Mouse (Mus musculus): ENCODE data around the gene Kcnq1.
A peak's percentile ranks its signal among the peaks of the same experiment; 100 is the strongest.

Kcnq1 gene

DNA sequence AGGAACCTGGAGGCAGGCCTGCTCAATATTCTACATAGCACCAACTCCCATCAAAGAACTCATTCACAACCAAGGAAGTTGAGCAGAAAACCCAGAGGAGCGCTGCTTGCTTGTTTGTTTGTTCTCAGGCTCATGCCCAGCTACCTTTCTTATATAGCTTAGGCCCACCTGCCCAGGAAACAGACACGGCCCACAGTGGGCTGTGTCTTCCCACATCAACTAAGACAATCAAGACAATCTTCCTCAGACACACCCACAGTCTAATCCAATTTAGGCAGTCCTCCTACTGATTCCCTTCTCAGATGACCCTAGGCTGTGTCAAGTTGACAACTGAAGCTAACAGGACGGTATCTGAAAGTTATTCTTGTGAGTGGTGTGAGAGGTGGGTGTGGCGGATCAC is at the start of gene Kcnq1:
Gene Kcnq1 (plus strand): TSS at position 301 of the 400 bp plus-strand sequence.
- DNase-seq (ENCODE audit: low read depth, low spot score) = no peak

DNA sequence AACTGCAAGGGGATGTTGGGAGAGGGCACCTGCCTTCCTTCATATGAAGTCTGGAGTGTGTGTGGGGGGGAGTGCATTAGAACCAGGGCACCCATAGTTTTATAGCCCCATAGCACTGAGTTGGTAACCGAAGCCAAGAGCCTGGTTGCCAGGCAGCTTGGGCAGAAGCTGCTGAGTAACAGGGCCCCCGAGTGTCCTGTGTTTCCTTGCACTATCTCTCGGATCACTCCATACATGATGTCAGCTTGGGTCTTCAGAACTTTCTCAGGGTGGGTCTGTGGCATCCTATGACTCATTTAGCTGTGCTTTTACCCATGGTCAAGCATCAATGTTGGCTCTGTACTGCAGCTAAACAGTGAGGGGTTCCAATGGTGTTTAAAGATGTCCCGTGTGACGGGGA is 49.1 kb upstream of the Kcnq1 start:
- no peak for DNase-seq (ENCODE audit: low read depth, low spot score)

DNA sequence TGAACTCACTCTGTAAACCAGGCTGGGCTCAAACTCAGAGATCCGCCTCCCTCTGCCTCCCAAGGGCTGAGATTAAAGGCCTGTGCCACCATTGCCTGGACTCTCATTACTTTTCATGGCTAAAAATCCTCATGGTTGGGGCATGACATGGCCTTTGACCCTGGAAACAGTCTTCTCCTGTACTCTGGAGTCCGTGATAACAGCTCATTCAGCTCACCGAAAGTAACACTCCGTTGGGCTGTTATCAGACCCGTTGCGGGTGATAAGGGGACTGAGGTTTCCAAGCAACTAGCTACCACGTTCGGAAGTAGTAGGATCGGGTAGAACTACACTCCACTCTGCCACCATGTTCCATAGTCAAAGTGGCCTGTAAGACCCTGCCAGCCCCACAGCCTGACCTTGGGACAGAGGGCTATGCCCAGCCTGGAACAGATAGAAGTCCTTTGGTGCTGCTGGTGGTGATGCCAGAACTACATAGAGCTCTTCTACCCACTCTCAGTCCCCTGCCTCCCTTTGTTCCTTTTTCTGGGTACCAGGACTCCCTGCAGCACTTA is 48.4 kb upstream of the Kcnq1 start:
- no peak for DNase-seq (ENCODE audit: low read depth, low spot score)

DNA sequence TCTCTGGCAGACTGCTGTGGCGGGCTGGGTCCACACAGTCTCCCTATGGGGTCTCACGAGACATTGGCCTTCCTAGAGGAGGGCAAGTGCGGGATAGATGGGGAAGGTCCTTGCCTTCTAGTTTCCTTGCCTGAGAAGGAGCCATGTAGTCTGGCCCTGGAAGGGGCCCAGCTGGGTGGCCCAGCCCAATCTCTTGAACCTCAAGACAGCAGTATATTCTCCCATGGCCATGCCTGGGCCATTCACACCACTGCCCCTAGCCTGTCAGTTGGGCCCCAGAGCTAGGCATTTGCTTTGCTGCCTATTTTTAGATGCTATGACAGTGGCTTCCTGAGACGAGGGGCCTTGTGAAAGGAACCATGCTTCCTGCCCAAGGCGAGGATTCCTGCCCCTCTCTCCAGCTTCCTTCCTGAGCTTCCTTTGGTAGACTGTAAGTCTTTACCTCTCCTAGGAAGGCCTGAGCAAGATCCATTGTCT is 47.9 kb upstream of the Kcnq1 start:
- no peak for DNase-seq (ENCODE audit: low read depth, low spot score)

DNA sequence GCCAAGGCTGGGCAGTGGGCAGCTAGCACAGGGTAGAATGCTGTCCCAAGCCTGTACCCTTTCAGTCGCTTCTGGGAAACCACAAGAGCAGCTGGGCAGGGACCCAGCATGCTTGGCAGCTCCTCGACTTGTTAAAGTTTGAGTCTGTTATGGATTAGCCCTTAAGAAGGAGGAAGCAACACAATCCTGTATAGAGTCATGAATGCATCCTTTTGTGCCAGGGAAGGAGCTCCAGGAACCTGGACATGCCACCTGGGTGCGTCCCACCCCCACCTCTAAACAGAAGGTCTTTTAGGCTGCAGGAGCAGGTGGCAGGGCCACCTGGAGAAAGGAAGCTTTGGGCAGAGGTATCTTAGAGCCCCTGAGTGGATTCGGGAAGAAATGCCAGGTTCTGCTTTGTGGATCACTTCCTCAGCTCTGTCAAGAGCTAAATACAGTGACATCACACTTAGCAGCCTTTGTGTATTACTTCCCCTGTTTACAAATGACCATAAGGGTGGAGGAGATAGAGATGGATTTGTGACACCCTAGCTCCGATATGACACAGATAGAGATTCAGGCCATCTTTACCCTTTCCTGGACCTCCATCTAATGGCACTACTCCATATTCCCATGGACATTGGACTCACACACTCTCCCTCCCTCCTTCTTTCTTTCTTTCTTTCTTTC is 46.8 kb upstream of the Kcnq1 start:
- no peak for DNase-seq (ENCODE audit: low read depth, low spot score)

DNA sequence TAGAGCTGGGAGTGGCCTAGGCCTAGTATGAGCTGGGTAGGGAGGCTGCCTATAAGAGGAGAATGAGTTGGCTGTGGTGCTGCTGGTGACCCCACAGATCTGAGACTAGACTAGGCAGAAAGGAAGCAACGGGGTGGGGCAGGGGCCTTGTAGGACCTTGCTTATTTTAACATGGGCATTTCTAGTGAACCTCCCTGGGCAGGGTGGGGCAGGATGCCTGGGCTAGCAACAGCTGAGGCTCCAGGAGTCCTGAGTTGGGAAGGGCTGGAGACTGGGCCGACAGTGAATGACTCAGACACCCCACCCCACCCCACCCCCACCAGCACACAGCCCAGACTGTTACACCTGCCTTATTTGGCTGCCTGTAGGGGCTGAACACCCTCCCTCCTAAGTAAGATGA is 43.5 kb upstream of the Kcnq1 start:
- DNase-seq (ENCODE audit: low read depth, low spot score) = no peak

DNA sequence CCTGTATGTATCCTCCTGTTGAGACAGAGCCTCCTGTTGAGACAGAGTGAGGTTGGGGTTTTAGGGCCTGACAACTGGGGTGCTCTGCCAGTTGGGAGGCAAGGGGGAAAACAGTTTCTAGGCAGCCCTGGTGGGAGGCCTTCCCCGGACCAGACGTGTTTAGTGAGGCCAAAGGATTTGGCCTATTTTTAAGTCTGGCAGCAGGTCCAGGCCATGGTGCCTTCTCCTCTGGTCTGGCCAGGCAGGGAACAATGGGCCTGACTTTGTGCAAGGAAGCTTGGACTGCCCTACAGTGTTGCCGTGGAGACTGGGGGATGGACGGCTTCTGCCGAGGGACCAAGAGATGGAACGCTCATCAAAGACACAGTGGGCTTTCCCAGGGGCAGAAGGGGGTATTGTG is 41.9 kb upstream of the Kcnq1 start:
- no peak for DNase-seq (ENCODE audit: low read depth, low spot score)

DNA sequence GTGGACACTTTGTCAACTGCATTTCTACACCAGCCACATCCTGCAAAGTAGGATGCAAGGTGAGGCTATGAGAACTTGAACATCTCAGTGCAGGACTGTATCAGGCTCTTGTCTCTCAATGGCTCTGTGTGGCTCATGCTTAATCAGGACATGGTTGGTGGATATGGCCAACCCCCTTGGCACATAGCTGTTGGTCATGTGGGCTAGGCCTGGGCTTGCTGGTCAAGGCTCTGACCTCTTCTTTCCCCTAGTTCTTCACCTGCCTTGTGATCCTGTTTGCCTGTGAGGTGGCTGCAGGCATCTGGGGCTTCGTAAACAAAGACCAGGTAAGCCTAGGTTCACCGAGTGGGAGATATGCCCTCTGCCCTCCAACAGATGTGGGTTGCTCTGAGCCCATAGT is 40.5 kb upstream of the Kcnq1 start:
- DNase-seq (ENCODE audit: low read depth, low spot score) = no peak

DNA sequence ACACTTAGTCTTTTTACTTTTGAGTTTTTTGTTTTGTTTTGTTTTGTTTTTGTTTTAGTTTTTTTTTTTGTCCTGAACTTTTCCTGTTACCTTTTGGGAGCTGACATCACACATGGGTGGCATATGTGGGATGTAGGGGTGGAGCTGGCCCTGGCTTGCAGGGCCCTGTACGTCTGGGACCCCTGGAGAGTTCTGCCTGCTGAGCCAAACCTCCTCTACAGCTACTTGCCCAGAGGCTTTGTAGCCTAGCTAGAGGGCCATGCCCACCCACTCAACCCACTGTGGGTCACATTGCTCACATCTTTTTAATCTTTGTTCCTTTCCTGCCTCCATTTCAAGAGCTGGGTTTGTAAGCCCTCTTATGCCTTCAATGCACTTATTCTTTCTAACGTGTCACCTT is 38.7 kb upstream of the Kcnq1 start:
- DNase-seq (ENCODE audit: low read depth, low spot score) = no peak

DNA sequence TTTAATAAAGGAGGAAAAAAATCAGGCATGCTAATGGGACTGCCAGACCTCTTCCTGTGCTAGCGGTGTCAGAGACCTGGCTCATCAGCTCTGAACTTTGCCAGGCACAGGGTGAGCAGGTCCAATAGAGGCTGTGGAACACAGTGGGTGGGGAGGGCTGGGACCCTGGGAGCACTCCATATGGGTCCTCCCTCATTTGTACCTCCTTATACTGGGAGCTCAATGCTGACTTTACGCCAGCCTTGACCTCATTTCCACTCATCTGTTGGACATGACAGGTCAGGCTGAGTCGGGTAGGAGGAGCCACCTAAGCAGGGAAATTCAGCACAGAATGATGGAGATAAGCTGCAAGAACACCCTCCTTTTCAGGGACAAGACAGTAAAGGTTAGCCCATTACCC is 38.3 kb upstream of the Kcnq1 start:
- no peak for DNase-seq (ENCODE audit: low read depth, low spot score)

DNA sequence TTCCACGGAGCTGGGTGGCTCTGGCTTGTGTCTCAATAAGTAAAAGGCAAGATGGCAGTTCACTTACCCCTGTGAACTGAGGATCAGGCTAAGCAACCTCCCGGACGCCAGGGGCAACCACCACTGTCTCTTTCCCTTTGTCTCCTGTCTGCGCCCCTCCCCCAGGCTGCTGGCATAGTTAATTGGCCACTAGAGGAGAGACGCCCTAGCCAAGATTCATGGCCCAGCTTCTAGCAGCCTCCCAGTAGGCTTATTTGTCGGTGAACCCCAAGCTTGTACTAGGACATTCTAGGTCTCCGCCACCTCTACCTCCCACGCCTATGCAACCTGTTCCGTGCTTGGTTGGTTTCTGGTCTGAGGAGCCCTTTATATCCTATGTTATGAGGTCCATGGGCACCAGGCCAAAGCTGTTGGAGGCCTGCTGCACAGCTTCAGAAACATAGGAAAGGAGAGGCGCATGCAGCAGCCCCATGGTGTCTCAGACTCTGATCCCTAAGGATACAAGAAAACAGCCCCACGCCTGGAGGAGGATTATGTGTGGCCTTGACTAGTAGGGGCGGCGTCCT is 37.8 kb upstream of the Kcnq1 start:
- DNase-seq (ENCODE audit: low read depth, low spot score) = no peak

DNA sequence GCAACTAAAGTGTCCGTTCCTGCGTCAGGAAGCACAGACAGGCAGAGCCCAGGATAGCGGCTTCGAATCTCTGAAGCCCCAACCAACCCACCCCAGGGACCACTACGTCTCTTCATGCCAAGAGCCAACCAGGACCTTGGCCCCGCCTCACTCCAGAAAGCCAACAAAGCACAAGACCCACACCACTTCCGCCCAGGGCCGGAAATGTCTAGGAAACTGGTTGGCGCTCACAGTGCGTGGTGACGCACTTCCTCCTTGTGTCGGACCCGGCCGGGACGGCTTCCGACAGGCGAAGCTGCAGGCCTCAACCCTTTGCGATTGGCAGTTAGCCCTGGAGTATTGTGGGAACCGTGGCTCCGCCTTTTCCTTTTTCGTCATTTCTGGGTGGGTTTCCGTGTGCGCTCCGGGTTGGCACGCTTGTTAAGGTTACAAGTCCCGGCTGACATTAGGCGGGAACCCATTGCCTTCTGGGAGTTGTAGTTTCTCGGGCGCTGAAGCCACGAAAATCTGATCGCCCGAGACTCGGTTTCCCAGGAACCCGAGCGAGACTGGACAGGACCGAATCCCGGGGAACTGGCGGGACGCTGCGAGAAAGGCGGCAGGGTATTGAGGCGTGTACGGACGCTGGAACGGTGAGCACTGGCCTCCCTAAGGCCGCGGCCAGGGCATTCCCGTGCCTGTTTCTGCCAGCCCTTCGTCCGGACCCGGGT is 37.1 kb upstream of the Kcnq1 start, which contains the start of gene Tssc4:
Gene Tssc4 (plus strand): TSS at position 368 of the 710 bp plus-strand sequence.
- DNase-seq (ENCODE audit: low read depth, low spot score) = peak; percentile 99

DNA sequence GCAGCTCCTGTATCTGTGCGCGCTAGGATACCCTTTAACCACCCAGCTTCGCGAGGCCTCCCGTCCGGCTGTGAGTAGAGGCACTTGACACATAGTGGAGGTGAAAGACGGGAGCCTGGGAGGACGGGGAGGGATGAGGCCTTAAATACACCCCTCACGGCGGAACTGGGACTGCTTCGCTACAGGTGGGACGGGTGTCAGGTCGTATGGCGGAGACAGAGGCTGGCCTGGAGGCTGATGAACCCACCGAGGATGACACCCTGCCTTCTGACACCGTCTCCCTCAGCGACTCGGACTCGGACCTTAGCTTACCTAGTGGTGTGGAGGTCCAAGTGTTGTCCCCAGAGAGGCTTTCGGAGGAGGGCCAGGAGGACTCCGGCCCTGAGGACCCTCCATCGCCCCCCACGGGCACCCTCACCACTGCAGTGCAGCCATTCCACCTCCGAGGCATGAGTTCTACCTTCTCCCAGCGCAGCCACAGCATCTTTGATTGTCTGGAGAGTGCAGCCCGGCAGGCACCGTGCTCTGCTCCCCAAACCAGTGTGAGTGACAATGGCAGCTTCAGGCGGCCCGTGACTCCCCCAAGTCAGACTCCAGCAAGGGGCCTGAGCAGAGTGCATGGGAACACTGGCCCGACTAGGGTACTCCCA is 36.3 kb upstream of the Kcnq1 start:
- no peak for DNase-seq (ENCODE audit: low read depth, low spot score)

DNA sequence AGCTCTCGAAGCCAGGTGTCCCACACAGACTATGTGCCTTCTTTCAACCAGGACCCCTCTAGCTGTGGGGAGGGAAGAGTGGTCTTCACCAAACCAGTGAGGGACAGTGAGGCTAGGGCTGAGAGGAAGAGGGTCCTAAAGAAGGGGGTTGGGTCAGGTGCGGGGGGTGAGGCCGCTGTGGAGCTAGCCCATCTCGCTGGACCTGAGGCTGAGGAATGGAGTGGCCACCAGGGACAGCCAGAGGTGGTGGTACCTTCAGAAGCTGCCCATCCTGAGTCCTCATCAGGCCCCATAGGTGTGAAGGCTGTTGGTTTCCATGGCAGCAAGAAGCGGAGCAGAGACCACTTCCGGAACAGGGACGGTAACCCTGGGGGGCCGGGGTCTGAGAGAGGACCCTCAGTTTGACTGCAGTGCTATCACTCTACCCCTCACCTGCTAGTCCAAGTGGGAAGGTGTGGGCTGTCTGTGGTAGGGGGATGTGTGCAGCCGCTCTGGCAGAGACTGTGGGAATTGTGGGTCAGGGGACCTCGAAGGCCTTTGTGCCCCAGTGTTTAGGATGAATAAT is 35.6 kb upstream of the Kcnq1 start:
- no peak for DNase-seq (ENCODE audit: low read depth, low spot score)

DNA sequence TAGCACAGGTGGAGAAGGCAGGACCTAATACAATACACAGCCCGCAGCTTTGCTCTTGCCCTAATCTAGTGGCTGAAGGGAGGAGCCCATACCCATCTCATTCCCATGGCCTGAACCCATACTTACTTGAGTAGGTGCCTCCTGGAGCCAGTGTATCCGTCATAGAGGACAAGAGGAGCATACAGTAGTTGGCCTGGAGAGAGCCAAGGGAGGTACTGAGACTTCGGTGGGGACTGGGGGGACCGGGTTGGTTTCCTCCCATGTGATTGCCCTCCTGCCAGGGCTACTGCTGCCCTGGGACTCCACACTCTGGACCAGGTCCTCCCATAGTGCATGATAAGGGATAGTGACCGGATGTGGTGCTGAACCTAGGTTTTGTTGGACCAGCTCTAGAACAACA is 33.6 kb upstream of the Kcnq1 start:
- no peak for DNase-seq (ENCODE audit: low read depth, low spot score)

DNA sequence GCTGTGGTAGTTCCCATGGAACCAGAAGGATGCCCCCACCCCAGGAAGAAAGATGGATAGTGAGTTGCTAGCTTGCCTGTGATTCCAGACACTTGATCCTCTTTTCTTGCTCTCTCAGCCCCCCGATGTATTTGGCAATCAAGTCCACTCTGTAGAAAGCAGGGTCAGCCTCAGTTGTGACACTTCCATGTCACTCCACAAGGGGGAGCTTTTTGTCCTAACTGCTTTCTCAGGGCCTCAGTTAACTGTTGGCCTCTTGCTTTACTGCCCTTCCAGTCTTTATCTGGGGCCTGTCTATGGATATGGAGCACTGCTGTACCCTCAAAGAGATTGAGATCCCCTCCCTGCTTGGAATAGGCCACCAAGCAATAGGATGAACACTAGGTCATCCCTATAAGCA is 33.1 kb upstream of the Kcnq1 start:
- DNase-seq (ENCODE audit: low read depth, low spot score) = no peak

DNA sequence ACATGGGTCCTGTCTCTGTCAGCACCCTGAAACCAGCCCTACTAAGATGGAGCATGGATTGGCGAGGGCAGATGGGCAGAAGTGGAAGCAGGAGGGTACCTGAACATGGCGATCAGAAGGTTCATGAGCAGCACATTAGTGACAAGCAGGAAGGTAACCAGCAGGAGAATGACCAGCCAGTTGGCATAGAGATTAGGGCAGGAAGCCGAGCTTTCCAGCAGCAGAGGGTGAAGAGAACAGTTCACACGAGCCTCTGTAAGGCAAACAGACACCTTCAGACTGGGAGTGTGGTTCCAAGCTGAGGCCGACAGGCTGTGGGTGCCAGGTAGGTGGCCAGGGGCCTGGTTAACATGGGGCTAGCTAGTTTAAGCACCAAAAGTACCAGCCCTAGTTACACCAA is 30.8 kb upstream of the Kcnq1 start:
- no peak for DNase-seq (ENCODE audit: low read depth, low spot score)

DNA sequence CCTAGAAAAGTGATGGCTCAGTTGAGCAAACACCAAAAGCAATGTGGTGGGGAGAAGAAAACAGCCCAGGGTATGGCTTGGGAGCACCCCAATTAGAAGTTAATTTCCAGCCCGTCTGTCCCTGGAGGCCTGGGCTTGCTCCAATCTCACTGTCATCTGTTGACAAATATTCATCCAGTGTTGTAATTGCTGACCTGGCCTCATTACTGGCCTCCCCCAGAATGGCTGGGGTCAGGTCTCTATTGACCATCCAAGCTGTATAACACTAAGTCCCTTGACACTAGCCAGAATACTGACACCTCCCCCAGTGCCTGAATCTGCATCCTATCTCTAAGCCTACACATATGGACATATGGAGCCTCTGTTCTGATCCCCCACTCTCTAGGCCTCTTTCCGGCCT is 28.8 kb upstream of the Kcnq1 start:
- DNase-seq (ENCODE audit: low read depth, low spot score) = no peak

DNA sequence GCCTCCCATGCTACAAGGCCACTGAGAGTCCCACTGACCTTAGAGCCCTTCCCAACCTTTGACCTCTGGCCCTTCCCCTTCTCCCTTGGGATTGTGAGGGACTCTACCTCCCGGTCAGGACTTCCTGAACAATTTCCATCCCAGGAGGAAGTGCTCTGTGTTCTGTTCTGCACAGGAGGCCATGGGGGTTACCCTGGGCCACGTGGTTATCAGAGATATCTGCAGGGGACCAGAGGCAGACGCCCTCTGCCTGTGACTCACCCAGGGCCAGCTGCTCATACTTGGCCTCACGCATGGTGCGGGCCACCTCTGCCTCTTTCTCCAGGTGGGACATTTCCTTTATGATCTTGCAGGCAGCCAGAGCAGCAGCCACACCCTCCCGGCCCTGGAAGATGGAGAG is 24.1 kb upstream of the Kcnq1 start:
- no peak for DNase-seq (ENCODE audit: low read depth, low spot score)

DNA sequence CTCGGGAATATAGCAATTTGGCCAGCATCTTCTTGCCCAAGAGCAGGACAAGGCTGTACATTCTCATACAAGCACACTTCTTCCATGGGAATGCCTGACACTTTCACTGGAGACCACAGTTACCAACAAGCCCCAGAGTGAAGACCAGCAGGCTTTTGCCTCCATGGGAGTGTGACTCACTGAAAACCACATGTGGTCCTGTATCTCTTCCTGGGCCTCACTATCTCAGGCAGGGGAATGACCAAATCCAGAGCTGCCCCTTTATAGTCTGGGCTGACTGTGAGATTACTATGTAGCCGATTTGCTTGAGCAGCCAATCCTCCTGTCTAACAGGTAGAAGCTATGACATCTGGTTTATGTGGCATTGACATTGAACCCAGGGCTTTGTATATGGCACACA is 22.5 kb upstream of the Kcnq1 start:
- DNase-seq (ENCODE audit: low read depth, low spot score) = no peak

DNA sequence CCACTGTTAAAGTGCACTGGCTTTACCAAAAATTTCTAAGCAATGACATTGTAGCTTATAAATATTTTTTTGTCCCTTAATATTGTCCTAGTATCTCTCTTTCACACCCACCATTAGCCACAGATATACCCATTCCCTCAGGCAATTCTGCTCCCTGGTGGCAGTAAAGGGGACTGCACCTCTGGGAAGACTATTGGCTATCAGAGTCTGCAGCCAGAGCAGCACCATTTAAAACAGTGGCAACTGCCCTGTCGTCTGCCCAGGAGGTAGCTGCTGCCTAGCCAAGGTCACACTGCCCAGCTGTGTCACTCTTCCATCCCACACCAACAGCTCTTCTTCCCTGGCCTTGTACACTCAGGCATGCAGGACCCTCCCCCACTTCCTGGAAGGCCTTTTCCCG is 19.8 kb upstream of the Kcnq1 start:
- no peak for DNase-seq (ENCODE audit: low read depth, low spot score)

DNA sequence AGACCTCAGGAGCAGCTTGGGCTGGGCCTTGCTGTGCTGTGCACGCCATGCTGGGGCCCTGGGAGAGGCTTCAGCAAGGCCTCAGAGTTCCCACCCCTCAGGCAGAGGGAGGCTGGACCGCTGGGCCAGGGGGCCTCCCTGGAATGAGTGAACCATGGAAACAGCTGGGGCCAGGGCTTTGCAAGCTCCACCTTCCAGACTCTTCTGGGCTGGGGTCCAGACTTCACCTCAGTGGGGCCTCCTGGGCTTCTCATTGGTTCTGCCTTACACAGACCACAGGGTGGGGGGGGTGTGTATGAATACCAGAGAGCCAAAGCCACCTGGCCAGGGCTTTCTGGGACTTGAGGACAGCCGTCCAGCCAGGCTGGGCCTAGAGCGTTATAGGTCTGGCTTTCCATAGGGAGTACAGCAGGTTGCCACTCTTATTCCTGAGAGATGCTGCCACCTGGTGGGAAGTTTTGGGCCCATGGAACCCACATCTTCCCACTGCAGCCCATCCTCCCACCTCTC is 19.0 kb upstream of the Kcnq1 start:
- peak; percentile 36 for DNase-seq (ENCODE audit: low read depth, low spot score)

Data from embryo, embryonic 11.5 days (tissue).